Mouse (Mus musculus) heart, embryonic 14.5 days (tissue): ENCODE results near the gene Adora1. TPM values are rescaled to one million over a fixed set of nuclear protein-coding genes. Genes with fewer than 3 reads are reported as not detected.
"Not testable (repeated sequence)": the region's sequence is repeated elsewhere in the genome, so short reads cannot be mapped to it uniquely, and the experiment has no call there.

ENCODE experiments used
- ATAC-seq: fragments of 200-750 bp; cut with Nextera tagmentation; 2 replicates; pipeline ENCODE4 v1.8.0; 2017; ENCODE audit warnings: low read depth, moderate TSS enrichment; ENCODE audit not compliant: insufficient number of reproducible peaks, insufficient read depth, low FRiP score
- H3K27ac ChIP-seq, 2 experiments: fragments of 200-500 bp in 1 of 2; fragments of 300-500 bp in 1 of 2; sonication (generic) in 1 of 2; replicated peaks in 1 of 2; 2 replicates each; pipeline ENCODE4 v1.5.1; 2012 to 2014; ENCODE audit warnings: low read depth in 2 of 2, low read length in 2 of 2, control low read depth in 1 of 2, mild to moderate bottlenecking in 1 of 2, mixed read lengths in 1 of 2; ENCODE audit not compliant: control insufficient read depth in 1 of 2, insufficient read depth in 1 of 2
- H3K27me3 ChIP-seq: fragments of 300-500 bp; sonication (generic); 2 replicates; pipeline ENCODE4 v1.6.1; 2014; ENCODE audit warnings: mild to moderate bottlenecking, low read length, control low read depth; ENCODE audit not compliant: control insufficient read depth, insufficient read depth
- H3K36me3 ChIP-seq: fragments of 300-500 bp; sonication (generic); 2 replicates; pipeline ENCODE4 v1.6.1; 2014; ENCODE audit warnings: mild to moderate bottlenecking, control low read depth, low read length, mixed read lengths; ENCODE audit not compliant: control insufficient read depth, insufficient read depth
- H3K4me1 ChIP-seq, 2 experiments: fragments of 200-500 bp in 1 of 2; fragments of 300-500 bp in 1 of 2; sonication (generic) in 1 of 2; 2 replicates each; pipeline ENCODE4 v1.6.1; 2012 to 2014; ENCODE audit warnings: low read length in 2 of 2, control low read depth in 1 of 2, mixed read lengths in 1 of 2; ENCODE audit not compliant: control insufficient read depth in 2 of 2, insufficient read depth in 2 of 2
- H3K4me2 ChIP-seq: fragments of 300-500 bp; sonication (generic); 2 replicates; pipeline ENCODE4 v1.6.1; 2014; ENCODE audit warnings: mild to moderate bottlenecking, low read length
- H3K4me3 ChIP-seq, 2 experiments: fragments of 200-500 bp in 1 of 2; fragments of 300-500 bp in 1 of 2; sonication (generic) in 1 of 2; 2 replicates each; pipeline ENCODE4 v1.5.1; 2012 to 2014; ENCODE audit warnings: low read length in 2 of 2, mild to moderate bottlenecking in 2 of 2, control low read depth in 1 of 2, low read depth in 1 of 2, moderate library complexity in 1 of 2; ENCODE audit not compliant: control insufficient read depth in 1 of 2, insufficient read depth in 1 of 2
- H3K9ac ChIP-seq: fragments of 300-500 bp; sonication (generic); 2 replicates; pipeline ENCODE4 v1.6.1; 2014; ENCODE audit warnings: mild to moderate bottlenecking, low read length
- H3K9me3 ChIP-seq: fragments of 300-500 bp; sonication (generic); 2 replicates; pipeline ENCODE4 v1.6.1; 2016; ENCODE audit warnings: low read length, control low read depth; ENCODE audit not compliant: control insufficient read depth
- WGBS: fragments of 180-500 bp; shearing (Covaris S2); extraction: QIAGEN DNeasy Blood & Tissue Kit; methylation state at CpG from one replicate; pipeline ENCODE4 v1.1.7; 2014; 5-methylcytosine and 5-hydroxymethylcytosine counted together
- polyA plus RNA-seq: library from polyadenylated mRNA; unstranded; fragments of >200 nt; fragmentation: Nextera tagmentation; extraction: Ambion mirVana; gene quantifications from 2 replicates; pipeline ENCODE4 v1.2.1, GENCODE M21; 2014

Adora1 gene
- polyA plus RNA-seq, 1 experiment from 2014 or later = 11.7 TPM

- no peak overlapping the region for H3K27ac ChIP-seq
- 85% methylated on average over 7 of the region's 7 CpGs for WGBS
- H3K4me1 ChIP-seq = peaks cover 12 to 17% of the 10 kb centered on the region in 2 experiments
- H3K9me3 ChIP-seq = no peaks in the 10 kb centered on the region
- H3K9ac ChIP-seq = no peak overlapping the region
- no peak for ATAC-seq
- H3K4me3 ChIP-seq = no peak overlapping the region
- H3K4me2 ChIP-seq = no peak overlapping the region
- no peaks in the 10 kb centered on the region for H3K36me3 ChIP-seq
- H3K27me3 ChIP-seq = no peaks in the 10 kb centered on the region
These were observed 39.3 kb upstream of the Adora1 start for GRCm38 (mm10) chr1:134274483-134274920.

GRCm38 (mm10) chr1:134273493-134274395 is 38.5 kb upstream of the Adora1 start:
- no peak overlapping the region for H3K4me2 ChIP-seq
- no peak for ATAC-seq
- 58% methylated on average over 9 of the region's 9 CpGs for WGBS

GRCm38 (mm10) chr1:134272754-134273250 is 37.6 kb upstream of the Adora1 start:
- Histone ChIP-seq H3K27me3 (no peaks in the 10 kb centered on the region), H3K9ac (no peak overlapping the region), H3K4me2 (no peak overlapping the region), H3K36me3 (no peaks in the 10 kb centered on the region), H3K27ac (no peak overlapping the region), H3K4me3 (no peak overlapping the region), H3K9me3 (no peaks in the 10 kb centered on the region), H3K4me1 (peaks cover 12 to 17% of the 10 kb centered on the region in 2 experiments)
- WGBS = 62% methylated on average over 5 of the region's 5 CpGs
- no peak for ATAC-seq

More at GRCm38 (mm10) chr1:134273493-134274395, 38.5 kb upstream of the Adora1 start:
- H3K27me3 ChIP-seq = no peaks in the 10 kb centered on the region
- H3K36me3 ChIP-seq = no peaks in the 10 kb centered on the region
- no peak overlapping the region for H3K9ac ChIP-seq
- no peak overlapping the region for H3K4me3 ChIP-seq
- no peak overlapping the region for H3K27ac ChIP-seq
- H3K4me1 ChIP-seq = peaks cover 12 to 17% of the 10 kb centered on the region in 2 experiments
- H3K9me3 ChIP-seq = no peaks in the 10 kb centered on the region

GRCm38 (mm10) chr1:134270026-134270425 is 34.8 kb upstream of the Adora1 start:
- Histone ChIP-seq H3K36me3 (no peaks in the 10 kb centered on the region), H3K9me3 (no peaks in the 10 kb centered on the region), H3K4me3 (no peak overlapping the region), H3K4me1 (no peaks in the 10 kb centered on the region), H3K9ac (no peak overlapping the region), H3K27me3 (no peaks in the 10 kb centered on the region), H3K27ac (no peak overlapping the region), H3K4me2 (no peak overlapping the region)
- 76% methylated on average over 7 of the region's 7 CpGs for WGBS
- no peak for ATAC-seq

- Histone ChIP-seq H3K9me3 (peaks cover 3% of the 10 kb centered on the region; the same call in 1 of the 2 replicates), H3K9ac (no peak overlapping the region), H3K4me3 (no peak overlapping the region), H3K27ac (no peak overlapping the region), H3K4me2 (no peak overlapping the region), H3K36me3 (no peaks in the 10 kb centered on the region), H3K4me1 (no peaks in the 10 kb centered on the region), H3K27me3 (no peaks in the 10 kb centered on the region)
- WGBS = 56% methylated on average over 2 of the region's 2 CpGs
- ATAC-seq = no peak
These were observed 30.6 kb upstream of the Adora1 start for GRCm38 (mm10) chr1:134265797-134266196.

GRCm38 (mm10) chr1:134264341-134264740 is 29.1 kb upstream of the Adora1 start:
- Histone ChIP-seq H3K36me3 (no peaks in the 10 kb centered on the region), H3K4me3 (no peak overlapping the region), H3K4me1 (no peaks in the 10 kb centered on the region), H3K9me3 (peaks cover 4% of the 10 kb centered on the region; the same call in 1 of the 2 replicates), H3K27me3 (no peaks in the 10 kb centered on the region), H3K9ac (no peak overlapping the region), H3K27ac (no peak overlapping the region), H3K4me2 (no peak overlapping the region)
- 80% methylated on average over 6 of the region's 6 CpGs for WGBS
- no peak for ATAC-seq

- not testable (repeated sequence) for H3K4me3 ChIP-seq, H3K9ac ChIP-seq, ATAC-seq, H3K9me3 ChIP-seq, H3K27me3 ChIP-seq, H3K4me2 ChIP-seq, H3K27ac ChIP-seq, H3K36me3 ChIP-seq, H3K4me1 ChIP-seq
- WGBS = 33% methylated on average over 1 of the region's 1 CpGs
These were observed 14.4 kb upstream of the Adora1 start for GRCm38 (mm10) chr1:134249681-134250080.
